ENCODE assay signal across 16 mouse cellular contexts in the genomic region with DNA sequence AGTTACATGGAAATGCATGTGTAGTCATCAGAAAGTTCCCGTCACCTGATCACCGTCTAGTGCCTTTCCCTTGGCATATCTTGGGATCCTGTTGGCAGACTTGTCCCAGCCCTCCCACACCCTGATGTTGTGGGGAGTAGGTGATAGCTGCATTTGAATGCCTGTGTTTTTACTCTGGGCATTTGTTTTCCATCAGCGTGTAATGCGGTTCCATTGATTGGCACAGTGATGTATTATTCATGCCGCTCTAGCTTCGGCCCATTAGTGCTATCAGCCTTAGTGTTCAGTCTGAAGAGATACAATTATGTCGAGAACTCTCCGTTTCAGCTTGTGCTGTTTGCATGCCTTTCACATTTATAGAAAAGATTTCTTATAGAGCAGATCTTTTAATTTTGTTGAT.
DNase-seq lines count a peak whose midpoint lies in the region; ATAC-seq lines count a peak whose summit lies in the region.
"Had no signal": no experiment of that assay in that cellular context is flagged by ENCODE, and none has a peak within 500 bp of the region (broad histone marks: within the 10 kb centered on the region; RNA-seq: fewer than 3 reads in every experiment).

No protein-coding gene starts in this region.

- H3K9ac ChIP-seq in hindbrain, embryonic 11.5 days (ENCODE audit: low read depth, low read length): no peak overlapping the region
- H3K9ac ChIP-seq in forebrain, embryonic 16.5 days (replicated peaks; ENCODE audit: low read depth, low read length): no peak overlapping the region
- H3K9ac ChIP-seq in midbrain, embryonic 16.5 days (ENCODE audit: low read depth, low read length): no peak overlapping the region
- H3K9ac ChIP-seq: intestine, embryonic 15.5 days; liver, embryonic 13.5 days had no signal

- DNase-seq in hindbrain, embryonic 11.5 days (ENCODE audit: low spot score): peak; percentile 30
- no peak for DNase-seq in hindbrain, embryonic 10.5 days (ENCODE audit: low spot score)
- DNase-seq in retina, embryonic 14.5 days (ENCODE audit: low spot score): peak; percentile 47
- no peak for DNase-seq in retina, postnatal 1 day
- no peak for DNase-seq in adrenal gland, postnatal 14 days
- DNase-seq in heart, adult 9 months (ENCODE audit: low spot score in 2 of 2): no peak
- DNase-seq: cerebellum, adult 8-10 months; heart, adult 2 months; heart, postnatal 14 days; left cerebral cortex, postnatal 4 days; liver, embryonic 13.5 days; thymus, postnatal 25 days had no signal

- no peaks in the 10 kb centered on the region for H3K9me3 ChIP-seq in hindbrain, embryonic 11.5 days (ENCODE audit: control insufficient read depth, low read length)
- H3K9me3 ChIP-seq in hindbrain, embryonic 10.5 days: no peaks in the 10 kb centered on the region
- H3K9me3 ChIP-seq in forebrain, embryonic 16.5 days (ENCODE audit: control insufficient read depth, low read length): no peaks in the 10 kb centered on the region
- H3K9me3 ChIP-seq in midbrain, embryonic 16.5 days (replicated peaks; ENCODE audit: control insufficient read depth, low read length, poor library complexity, severe bottlenecking): no peaks in the 10 kb centered on the region
- H3K9me3 ChIP-seq: intestine, embryonic 15.5 days; liver, embryonic 13.5 days had no signal

- H3K36me3 ChIP-seq in hindbrain, embryonic 11.5 days (ENCODE audit: control insufficient read depth, insufficient read depth, low read length): no peaks in the 10 kb centered on the region
- no peaks in the 10 kb centered on the region for H3K36me3 ChIP-seq in hindbrain, embryonic 10.5 days
- no peaks in the 10 kb centered on the region for H3K36me3 ChIP-seq in forebrain, embryonic 16.5 days (ENCODE audit: control insufficient read depth, insufficient read depth)
- H3K36me3 ChIP-seq in midbrain, embryonic 16.5 days (ENCODE audit: control insufficient read depth, insufficient read depth, low read length): no peaks in the 10 kb centered on the region
- H3K36me3 ChIP-seq: intestine, embryonic 15.5 days; liver, embryonic 13.5 days had no signal

- no peak overlapping the region for H3K4me2 ChIP-seq in hindbrain, embryonic 11.5 days (replicated peaks; ENCODE audit: low read depth, low read length)
- H3K4me2 ChIP-seq in forebrain, embryonic 16.5 days (ENCODE audit: low read length): peak overlapping the region; percentile 25; the same call in 1 of the 2 replicates
- no peak overlapping the region for H3K4me2 ChIP-seq in midbrain, embryonic 16.5 days (ENCODE audit: low read length)
- H3K4me2 ChIP-seq: intestine, embryonic 15.5 days; liver, embryonic 13.5 days had no signal

- H3K27me3 ChIP-seq in hindbrain, embryonic 11.5 days (ENCODE audit: control insufficient read depth, insufficient read depth, low read length): no peaks in the 10 kb centered on the region
- H3K27me3 ChIP-seq in hindbrain, embryonic 10.5 days (ENCODE audit: insufficient read depth, poor library complexity, severe bottlenecking): no peaks in the 10 kb centered on the region
- 0 out of 2 replicates have a peak, but pooled peaks cover 5% of the 10 kb centered on the region for H3K27me3 ChIP-seq in forebrain, embryonic 16.5 days (replicated peaks; ENCODE audit: control insufficient read depth, insufficient read depth, low read length)
- H3K27me3 ChIP-seq in midbrain, embryonic 16.5 days (ENCODE audit: control insufficient read depth, insufficient read depth, low read depth, low read length): no peaks in the 10 kb centered on the region
- H3K27me3 ChIP-seq: intestine, embryonic 15.5 days; liver, embryonic 13.5 days had no signal

- H3K4me1 ChIP-seq in hindbrain, embryonic 11.5 days (replicated peaks; ENCODE audit: control insufficient read depth, insufficient read depth, low read length): no peaks in the 10 kb centered on the region
- peaks cover 4% of the 10 kb centered on the region for H3K4me1 ChIP-seq in hindbrain, embryonic 10.5 days (replicated peaks)
- H3K4me1 ChIP-seq in forebrain, embryonic 16.5 days (replicated peaks; ENCODE audit: control insufficient read depth, insufficient read depth, low read length): peaks cover 4% of the 10 kb centered on the region
- no peaks in the 10 kb centered on the region; the same call in 1 of the 2 replicates for H3K4me1 ChIP-seq in midbrain, embryonic 16.5 days (ENCODE audit: control insufficient read depth, insufficient read depth, low read length)
- H3K4me1 ChIP-seq: intestine, embryonic 15.5 days; liver, embryonic 13.5 days had no signal

- ATAC-seq in hindbrain, embryonic 11.5 days (ENCODE audit: low FRiP score): peak; percentile 33; the same call in 1 of the 2 replicates
- peak; percentile 91 for ATAC-seq in forebrain, embryonic 16.5 days
- peak; percentile 71 for ATAC-seq in midbrain, embryonic 16.5 days
- ATAC-seq: intestine, embryonic 15.5 days had no signal

- H3K27ac ChIP-seq in hindbrain, embryonic 11.5 days (ENCODE audit: low read depth, low read length): no peak overlapping the region
- no peak overlapping the region for H3K27ac ChIP-seq in hindbrain, embryonic 10.5 days
- H3K27ac ChIP-seq in forebrain, embryonic 16.5 days (ENCODE audit: low read length): no peak overlapping the region
- H3K27ac ChIP-seq in midbrain, embryonic 16.5 days (ENCODE audit: low read length): no peak overlapping the region
- H3K27ac ChIP-seq: heart, adult 2 months; intestine, embryonic 15.5 days; liver, embryonic 13.5 days had no signal

- H3K4me3 ChIP-seq in hindbrain, embryonic 11.5 days (ENCODE audit: low read depth, low read length): no peak overlapping the region
- no peak overlapping the region for H3K4me3 ChIP-seq in hindbrain, embryonic 10.5 days
- no peak overlapping the region for H3K4me3 ChIP-seq in forebrain, embryonic 16.5 days (replicated peaks; ENCODE audit: low read length)
- H3K4me3 ChIP-seq in midbrain, embryonic 16.5 days (ENCODE audit: low read depth, low read length): no peak overlapping the region
- H3K4me3 ChIP-seq: heart, adult 2 months; intestine, embryonic 15.5 days; liver, embryonic 13.5 days; myocyte had no signal

- 54% methylated on average over 8 of the region's 8 CpGs for WGBS in hindbrain, embryonic 11.5 days
- 63% methylated on average over 8 of the region's 8 CpGs for WGBS in hindbrain, embryonic 10.5 days
- WGBS in forebrain, embryonic 16.5 days: 9% methylated on average over 8 of the region's 8 CpGs
- 42% methylated on average over 8 of the region's 8 CpGs for WGBS in midbrain, embryonic 16.5 days

Comparison
In these comparisons a context has a peak if more than half of its experiments do, and no peak if none do; other contexts are left out.
1. DNase-seq: peak in hindbrain, embryonic 11.5 days (single experiment) and retina, embryonic 14.5 days (single experiment); none in hindbrain, embryonic 10.5 days (single experiment), retina, postnatal 1 day (single experiment), adrenal gland, postnatal 14 days (single experiment) and heart, adult 9 months (0 of 2).
2. ATAC-seq: peak in every context shown above with its lines; median percentile 91 in forebrain, embryonic 16.5 days; 71 in midbrain, embryonic 16.5 days; 33 in hindbrain, embryonic 11.5 days.